Mouse (Mus musculus) kidney, postnatal 14 days (tissue): ENCODE data around the gene Cyp2b9.
"Not testable (repeated sequence)": the region's sequence is repeated elsewhere in the genome, so short reads cannot be mapped to it uniquely, and the experiment has no call there.

Experiments
- DNase-seq: peaks from one replicate; pipeline ENCODE4 v3.0.0; 2022; ENCODE audit warnings: mixed read lengths

The Cyp2b9 gene

DNA sequence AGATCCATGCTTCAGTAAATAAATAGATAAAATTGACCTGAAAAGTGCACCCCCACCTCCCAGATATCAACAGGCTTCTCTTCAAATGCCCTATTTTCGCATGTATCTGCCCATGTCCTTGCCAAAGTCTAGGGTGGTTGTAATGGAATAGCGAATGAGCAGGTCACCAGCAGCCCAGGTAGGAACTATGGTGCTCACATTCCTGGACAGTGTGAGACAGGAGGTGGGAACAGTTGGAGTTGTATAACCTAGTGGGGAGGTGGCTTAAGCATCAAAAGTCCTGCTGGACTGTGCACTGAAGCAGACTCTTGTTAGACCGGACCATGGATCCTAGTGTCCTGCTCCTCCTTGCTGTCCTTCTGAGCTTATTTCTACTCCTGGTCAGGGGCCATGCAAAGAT, at the start of gene Cyp2b9:
Gene Cyp2b9, plus strand, starts transcription at position 301 of the 400 bp plus-strand sequence.
- not testable (repeated sequence) for DNase-seq

DNA sequence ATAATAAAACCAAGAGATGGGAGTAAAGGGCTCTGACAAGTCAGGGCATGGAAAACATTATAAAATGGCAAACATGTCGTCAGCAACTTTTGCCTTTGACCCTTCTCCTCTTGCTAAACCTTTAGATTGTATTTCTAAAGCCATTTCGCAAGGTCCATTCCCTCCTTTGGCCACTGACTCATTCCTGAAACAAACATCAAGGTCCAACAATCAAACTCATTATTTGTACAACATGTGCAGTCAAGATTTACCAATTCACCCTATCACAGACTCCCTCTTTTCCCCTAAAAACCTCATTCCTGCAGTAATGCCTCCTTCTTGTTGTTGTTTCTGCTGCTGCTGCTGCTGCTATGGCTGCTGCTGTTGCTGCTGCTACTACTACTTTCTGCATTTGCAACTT, 33.6 kb upstream of the Cyp2b9 start:
- not testable (repeated sequence) for DNase-seq

- DNase-seq: not testable (repeated sequence)
Observed at GRCm38 (mm10) chr7:26143657-26144056, 29.6 kb upstream of the Cyp2b9 start.

DNA sequence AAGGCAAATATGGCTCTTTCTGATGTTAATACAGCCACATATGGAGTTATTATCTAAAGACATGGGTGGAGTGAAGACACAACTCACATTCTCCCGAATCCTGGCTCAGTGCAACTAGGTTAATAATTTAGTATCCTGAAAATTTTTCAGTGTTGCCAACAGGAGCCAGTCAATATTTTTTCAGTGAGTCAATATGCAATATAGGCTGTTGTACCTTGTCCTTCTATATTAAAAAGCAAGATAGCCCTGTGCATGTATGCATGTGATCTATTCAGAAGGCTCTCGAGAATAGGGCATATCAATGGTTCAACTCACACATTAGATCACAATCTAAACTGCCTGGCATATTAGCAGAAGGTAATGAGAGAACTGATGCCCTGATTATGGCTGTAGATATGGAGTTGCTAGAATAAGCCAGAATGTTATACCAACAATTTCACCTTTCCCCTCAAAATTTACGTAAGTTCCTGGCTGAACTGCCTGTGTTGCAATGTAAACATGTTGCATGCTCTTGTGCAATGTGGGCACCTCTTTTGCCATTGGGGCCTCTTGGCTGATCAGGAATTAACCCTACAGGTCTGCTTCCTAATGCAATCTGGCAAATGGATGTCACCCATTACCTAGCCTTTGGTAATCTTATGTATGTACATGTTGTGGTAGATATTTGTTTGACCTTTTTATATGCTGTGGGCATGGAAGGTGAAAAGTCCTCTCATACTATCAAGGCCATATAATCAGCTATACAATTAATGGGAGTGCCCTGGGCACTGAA, 4.3 kb upstream of the Cyp2b9 start:
- not testable (repeated sequence) for DNase-seq

GRCm38 (mm10) chr7:26201083-26201482, 27.9 kb downstream of the Cyp2b9 start:
- DNase-seq: no peak

DNA sequence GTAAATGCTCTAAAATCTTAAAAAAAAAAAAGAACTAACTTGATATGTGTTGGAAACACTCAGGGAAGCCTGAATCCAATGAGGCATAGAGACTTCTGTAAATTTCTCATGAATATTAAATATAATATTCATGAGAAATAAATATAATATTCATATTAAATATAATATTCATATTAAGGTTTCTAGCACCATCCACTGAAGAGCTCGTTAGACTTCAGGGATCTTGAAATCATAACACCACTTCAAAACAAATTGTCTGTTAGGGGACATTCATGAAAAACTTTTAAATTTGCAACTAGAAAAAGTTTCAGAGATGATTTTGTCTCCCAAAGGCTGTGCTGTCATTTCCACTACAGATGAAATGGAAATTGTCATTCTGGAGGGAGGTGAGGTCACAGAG, 86.8 kb downstream of the Cyp2b9 start, which contains the start of gene Vmn1r184:
Gene Vmn1r184, plus strand, starts transcription at position 301 of the 400 bp plus-strand sequence.
- DNase-seq: not testable (repeated sequence)
